Mouse (Mus musculus) cerebellum, adult 2 months (tissue): Measurements from ENCODE around the gene Dcdc2c. TPM values are rescaled to one million over a fixed set of nuclear protein-coding genes. Genes with fewer than 3 reads are reported as not detected.

ENCODE experiments used
- DNase-seq, 2 experiments: peaks; one replicate each; pipeline ENCODE4 v3.0.0; 2021
- H3K27ac ChIP-seq: fragments of 200-500 bp; 2 replicates; pipeline ENCODE4 v1.5.1; 2012; ENCODE audit warnings: low read length, control low read depth, inconsistent platforms; ENCODE audit not compliant: insufficient read depth
- H3K27me3 ChIP-seq: fragments of 200-500 bp; 2 replicates; pipeline ENCODE4 v1.6.1; 2012; ENCODE audit warnings: inconsistent platforms, mild to moderate bottlenecking, low read length, moderate library complexity; ENCODE audit not compliant: control insufficient read depth, insufficient read depth
- H3K4me1 ChIP-seq: fragments of 200-500 bp; 2 replicates; pipeline ENCODE4 v1.6.1; 2011; ENCODE audit warnings: low read length; ENCODE audit not compliant: control insufficient read depth, insufficient read depth
- H3K4me3 ChIP-seq: fragments of 200-500 bp; replicated peaks from 2 replicates; pipeline ENCODE3; 2011; ENCODE audit warnings: mild to moderate bottlenecking, low read depth, low read length, control low read depth; ENCODE audit not compliant: insufficient read depth
- CTCF ChIP-seq: fragments of 200-500 bp; IDR thresholded peaks from 2 replicates; pipeline ENCODE4 v1.5.1; 2011; ENCODE audit warnings: low read depth, mild to moderate bottlenecking, control low read depth, low read length, moderate library complexity, borderline replicate concordance; ENCODE audit not compliant: insufficient read depth
- POLR2A ChIP-seq: fragments of 200-500 bp; IDR thresholded peaks from 2 replicates; pipeline ENCODE4 v1.6.1; 2011; ENCODE audit warnings: low read length, control low read depth, borderline replicate concordance; ENCODE audit not compliant: insufficient read depth
- WGBS: fragments of 180-500 bp; shearing (Covaris S2); methylation state at CpG from one replicate; pipeline ENCODE4 v1.1.7; 2018; 5-methylcytosine and 5-hydroxymethylcytosine counted together
- polyA plus RNA-seq: library from polyadenylated mRNA; depleted of rRNA; stranded (reverse); fragments of >200 nt; gene quantifications from 2 replicates; pipeline ENCODE4 v1.2.3, GENCODE M21; 2012

The Dcdc2c gene
- polyA plus RNA-seq, 1 experiment = not detected

GRCm38 (mm10) chr12:28514264-28514775 lies 37.9 kb downstream of the Dcdc2c start:
- Histone ChIP-seq H3K27me3 (no peaks in the 10 kb centered on the region), H3K4me1 (no peaks in the 10 kb centered on the region), H3K27ac (no peak overlapping the region), H3K4me3 (no peak overlapping the region)
- no peak for TF ChIP-seq CTCF
- TF ChIP-seq POLR2A = no peak
- 24% methylated on average over 1 of the region's 1 CpGs for WGBS
- DNase-seq = no peak

- Histone ChIP-seq H3K4me3 (no peak overlapping the region), H3K27me3 (no peaks in the 10 kb centered on the region), H3K27ac (no peak overlapping the region), H3K4me1 (no peaks in the 10 kb centered on the region)
- no peak for TF ChIP-seq POLR2A
- no peak for TF ChIP-seq CTCF
- WGBS = 37% methylated on average over 5 of the region's 5 CpGs
- no peak for DNase-seq
Observed at GRCm38 (mm10) chr12:28509699-28510280, 42.4 kb downstream of the Dcdc2c start.

- no peaks in the 10 kb centered on the region for H3K27me3 ChIP-seq
- no peaks in the 10 kb centered on the region for H3K4me1 ChIP-seq
- no peak overlapping the region for H3K4me3 ChIP-seq
- no peak for TF ChIP-seq POLR2A
- TF ChIP-seq CTCF = no peak
- 91% methylated on average over 5 of the region's 5 CpGs for WGBS
- no peak for DNase-seq
- no peak overlapping the region for H3K27ac ChIP-seq
Observed at GRCm38 (mm10) chr12:28494289-28494688, 57.9 kb downstream of the Dcdc2c start.

GRCm38 (mm10) chr12:28482483-28483160 lies 69.6 kb downstream of the Dcdc2c start:
- Histone ChIP-seq H3K4me3 (no peak overlapping the region), H3K27me3 (no peaks in the 10 kb centered on the region), H3K27ac (no peak overlapping the region), H3K4me1 (no peaks in the 10 kb centered on the region)
- DNase-seq = no peak
- no peak for TF ChIP-seq CTCF
- no peak for TF ChIP-seq POLR2A
- 36% methylated on average over 10 of the region's 10 CpGs for WGBS

- DNase-seq = no peak
- TF ChIP-seq POLR2A (no peak), CTCF (no peak)
- H3K4me3 ChIP-seq = no peak overlapping the region
- no peaks in the 10 kb centered on the region for H3K4me1 ChIP-seq
- no peaks in the 10 kb centered on the region for H3K27me3 ChIP-seq
- WGBS = 3% methylated on average over 2 of the region's 2 CpGs
- H3K27ac ChIP-seq = no peak overlapping the region
Observed at GRCm38 (mm10) chr12:28460951-28461431, 91.2 kb downstream of the Dcdc2c start.

GRCm38 (mm10) chr12:28460523-28460922 lies 91.7 kb downstream of the Dcdc2c start:
- Histone ChIP-seq H3K4me1 (no peaks in the 10 kb centered on the region), H3K27me3 (no peaks in the 10 kb centered on the region), H3K4me3 (no peak overlapping the region), H3K27ac (no peak overlapping the region)
- WGBS = 35% methylated on average over 7 of the region's 7 CpGs
- DNase-seq = no peak
- TF ChIP-seq POLR2A (no peak), CTCF (no peak)

- Histone ChIP-seq H3K27ac (no peak overlapping the region), H3K4me3 (no peak overlapping the region), H3K27me3 (no peaks in the 10 kb centered on the region; the same call in 1 of the 2 replicates), H3K4me1 (no peaks in the 10 kb centered on the region)
- DNase-seq = no peak
- TF ChIP-seq POLR2A (no peak), CTCF (no peak)
- 96% methylated on average over 5 of the region's 5 CpGs for WGBS
Observed at GRCm38 (mm10) chr12:28458786-28459185, 93.4 kb downstream of the Dcdc2c start.

GRCm38 (mm10) chr12:28436536-28436935 lies 115.7 kb downstream of the Dcdc2c start:
- H3K4me3 ChIP-seq = no peak overlapping the region
- no peak overlapping the region for H3K27ac ChIP-seq
- H3K4me1 ChIP-seq = no peaks in the 10 kb centered on the region
- TF ChIP-seq CTCF (no peak), POLR2A (no peak)
- 41% methylated on average over 5 of the region's 5 CpGs for WGBS
- DNase-seq = no peak
- H3K27me3 ChIP-seq = no peaks in the 10 kb centered on the region
